Mouse (Mus musculus) embryonic stem cell, embryonic (primary cell): Measurements from ENCODE around the gene Lmo2.

Experiments
- CTCF ChIA-PET, 4 experiments: fragments of 300-600 bp in 2 of 4; fragments of 350-600 bp in 2 of 4; sonication (Branson Sonifier 250); formaldehyde crosslinking; loops; one replicate each; lab custom pipeline; 2022; ENCODE audit warnings: inconsistent platforms in 2 of 4; lab: Charles Lee
- POLR2A ChIA-PET, 4 experiments: fragments of 300-600 bp in 2 of 4; fragments of 350-600 bp in 2 of 4; sonication (Branson Sonifier 250); formaldehyde crosslinking; loops; one replicate each; lab custom pipeline; 2022; ENCODE audit warnings: antibody characterized with exemption in 4 of 4, inconsistent platforms in 1 of 4; lab: Charles Lee

Gene Lmo2

GRCm38 (mm10) chr2:103936666-103937065 lies 21.1 kb upstream of the Lmo2 start:
- CTCF ChIA-PET, result no interaction called here
- POLR2A ChIA-PET, result no interaction called here

GRCm38 (mm10) chr2:103937670-103938069 lies 20.1 kb upstream of the Lmo2 start:
- CTCF ChIA-PET, result no interaction called here
- POLR2A ChIA-PET, result interaction anchor here in 1 of 4 experiments (0.6 to 0.7 kb wide), 2 partner anchors 34 to 434 kb away, joined by 3 to 4 read pairs; no protein-coding TSS in a partner anchor

- CTCF ChIA-PET, result no interaction called here
- POLR2A ChIA-PET, result interaction anchor here in 1 of 4 experiments (0.6 kb wide), 1 partner anchor 182 kb away, joined by 3 read pairs; no protein-coding TSS in a partner anchor
Observed at GRCm38 (mm10) chr2:103938573-103938972, 19.2 kb upstream of the Lmo2 start.

GRCm38 (mm10) chr2:103939003-103939402 lies 18.8 kb upstream of the Lmo2 start:
- ChIA-PET CTCF (no interaction called here), POLR2A (interaction anchor here in 1 of 4 experiments (0.6 kb wide), 1 partner anchor 182 kb away, joined by 3 read pairs; no protein-coding TSS in a partner anchor)

GRCm38 (mm10) chr2:103941085-103941484 lies 16.7 kb upstream of the Lmo2 start:
- ChIA-PET POLR2A (interaction anchor here in 1 of 4 experiments (0.6 to 1.1 kb wide), 2 partner anchors 143 to 570 kb away, joined by 3 read pairs; partner anchors contain the start of gene Caprin1), CTCF (interaction anchor here in 1 of 4 experiments (0.6 kb wide), 1 partner anchor 431 kb away, joined by 3 read pairs; no protein-coding TSS in a partner anchor)

GRCm38 (mm10) chr2:103944859-103945258 lies 12.9 kb upstream of the Lmo2 start:
- POLR2A ChIA-PET, result interaction anchor here in 2 of 4 experiments (0.5 to 0.7 kb wide), 2 partner anchors 35 to 163 kb away, joined by 3 to 4 read pairs; no protein-coding TSS in a partner anchor
- CTCF ChIA-PET, result no interaction called here

- POLR2A ChIA-PET, result no interaction called here
- CTCF ChIA-PET, result no interaction called here
Observed at GRCm38 (mm10) chr2:103945571-103946092, 12.2 kb upstream of the Lmo2 start.

GRCm38 (mm10) chr2:103946892-103947291 lies 10.9 kb upstream of the Lmo2 start:
- ChIA-PET CTCF (no interaction called here), POLR2A (interaction anchor here in 1 of 4 experiments (0.5 kb wide), 1 partner anchor 41 kb away, joined by 5 read pairs; no protein-coding TSS in a partner anchor)

GRCm38 (mm10) chr2:103947982-103948655 lies 9.7 kb upstream of the Lmo2 start:
- POLR2A ChIA-PET, result interaction anchor here in 1 of 4 experiments (0.6 to 1.1 kb wide), 2 partner anchors 8 to 21 kb away, joined by 3 read pairs; no protein-coding TSS in a partner anchor

GRCm38 (mm10) chr2:103953050-103953835 lies 4.5 kb upstream of the Lmo2 start:
- ChIA-PET POLR2A (interaction anchor here in 2 of 4 experiments (0.5 to 1.4 kb wide), 2 partner anchors 16 to 24 kb away, joined by 3 to 5 read pairs; no protein-coding TSS in a partner anchor), CTCF (interaction anchor here in 2 of 4 experiments (0.5 to 0.6 kb wide), 2 partner anchors 219 to 397 kb away, joined by 3 read pairs; no protein-coding TSS in a partner anchor)

More at GRCm38 (mm10) chr2:103947982-103948655, 9.7 kb upstream of the Lmo2 start:
- CTCF ChIA-PET, result interaction anchor here in 1 of 4 experiments (0.7 kb wide), 1 partner anchor 258 kb away, joined by 8 read pairs; no protein-coding TSS in a partner anchor

- ChIA-PET POLR2A (interaction anchor here in 1 of 4 experiments (1.8 kb wide), 1 partner anchor 14 kb away, joined by 8 read pairs; no protein-coding TSS in a partner anchor), CTCF (no interaction called here)
Observed at GRCm38 (mm10) chr2:103955714-103956113, 2.1 kb upstream of the Lmo2 start.

GRCm38 (mm10) chr2:103956867-103957266 lies 919 bp upstream of the Lmo2 start:
- POLR2A ChIA-PET, result interaction anchor here in 1 of 4 experiments (1.0 to 1.8 kb wide), 2 partner anchors 8 to 13 kb away, joined by 3 to 8 read pairs; no protein-coding TSS in a partner anchor
- CTCF ChIA-PET, result interaction anchor here in 2 of 4 experiments (0.6 to 0.7 kb wide), 2 partner anchors 27 to 481 kb away, joined by 3 to 4 read pairs; no protein-coding TSS in a partner anchor

- ChIA-PET CTCF (no interaction called here), POLR2A (no interaction called here)
Observed at GRCm38 (mm10) chr2:103958634-103959033, 848 bp downstream of the Lmo2 start.

- CTCF ChIA-PET, result no interaction called here
- POLR2A ChIA-PET, result interaction anchor here in 1 of 4 experiments (0.6 kb wide), 1 partner anchor 1275 kb away, joined by 3 read pairs; no protein-coding TSS in a partner anchor
Observed at GRCm38 (mm10) chr2:103959066-103959465, 1.3 kb downstream of the Lmo2 start.

GRCm38 (mm10) chr2:103959574-103959973 lies 1.8 kb downstream of the Lmo2 start:
- ChIA-PET POLR2A (interaction anchor here in 2 of 4 experiments (0.6 kb wide), 2 partner anchors 1276 to 1868 kb away, joined by 3 to 5 read pairs; no protein-coding TSS in a partner anchor), CTCF (no interaction called here)

- ChIA-PET POLR2A (interaction anchor here in 1 of 4 experiments (1.1 kb wide), 1 partner anchor 8 kb away, joined by 3 read pairs; no protein-coding TSS in a partner anchor), CTCF (no interaction called here)
Observed at GRCm38 (mm10) chr2:103962349-103962748, 4.6 kb downstream of the Lmo2 start.

- ChIA-PET POLR2A (interaction anchor here in 2 of 4 experiments (0.6 to 0.9 kb wide), 2 partner anchors 38 to 71 kb away, joined by 5 to 6 read pairs; no protein-coding TSS in a partner anchor), CTCF (interaction anchor here in 2 of 4 experiments (0.9 to 1.0 kb wide), 2 partner anchors 90 to 94 kb away, joined by 3 read pairs; no protein-coding TSS in a partner anchor)
Observed at GRCm38 (mm10) chr2:103965391-103965790, 7.6 kb downstream of the Lmo2 start.

GRCm38 (mm10) chr2:103968186-103968585 lies 10.4 kb downstream of the Lmo2 start:
- CTCF ChIA-PET, result no interaction called here
- POLR2A ChIA-PET, result interaction anchor here in 1 of 4 experiments (1.4 to 3.8 kb wide), 3 partner anchors 24 to 401 kb away, joined by 3 to 29 read pairs (median 4); no protein-coding TSS in a partner anchor
